Mouse (Mus musculus): ENCODE results near the gene Nr5a1.

- TF ChIP-seq CTCF (IDR thresholded peaks at IDR 0.05; ENCODE audit: low read depth) (no peak), EP300 (IDR thresholded peaks at IDR 0.05; ENCODE audit: low read depth) (no peak)
These were observed 5.2 kb downstream of the Nr5a1 start for GRCm38 (mm10) chr2:38708907-38709688.
